26 mouse cellular contexts compared by ENCODE assay signal in genomic region chr11:103315379-103315778, GRCm38 (mm10). TPM values are rescaled to one million over a fixed set of nuclear protein-coding genes. Genes with fewer than 3 reads are reported as not detected.
A peak's percentile ranks its signal among the peaks of the same experiment; 100 is the strongest.
DNase-seq lines count a peak whose midpoint lies in the region; ATAC-seq and TF ChIP-seq lines count a peak whose summit lies in the region.
"Had no signal": no experiment of that assay in that cellular context is flagged by ENCODE, and none has a peak within 500 bp of the region (broad histone marks: within the 10 kb centered on the region; RNA-seq: fewer than 3 reads in every experiment).

No protein-coding gene starts in this region.

- no peak overlapping the region for H3K4me3 ChIP-seq in gastrocnemius, adult 2 months
- no peak overlapping the region for H3K4me3 ChIP-seq in kidney, postnatal 0 days (replicated peaks; ENCODE audit: low read depth, low read length)
- no peak overlapping the region for H3K4me3 ChIP-seq in liver, embryonic 12.5 days
- H3K4me3 ChIP-seq: embryonic facial prominence, embryonic 15.5 days; forebrain, embryonic 12.5 days; heart, embryonic 12.5 days; lung, embryonic 15.5 days; megakaryocyte, embryonic 14.5 days; midbrain, embryonic 12.5 days; stomach, embryonic 15.5 days had no signal

- 0 out of 2 replicates have a peak overlapping the region, but pooled peaks have one; percentile 13 for H3K9ac ChIP-seq in kidney, postnatal 0 days (ENCODE audit: low read depth, low read length)
- H3K9ac ChIP-seq in liver, embryonic 12.5 days: no peak overlapping the region
- H3K9ac ChIP-seq: embryonic facial prominence, embryonic 15.5 days; forebrain, embryonic 12.5 days; heart, embryonic 12.5 days; hindbrain, embryonic 14.5 days; lung, embryonic 15.5 days; midbrain, embryonic 12.5 days; stomach, embryonic 15.5 days had no signal

- intact Hi-C loops in gastrocnemius, adult 2 months (cut with DNase I): no loop called here
- intact Hi-C loops in gastrocnemius, postnatal 14 days (cut with DNase I; ENCODE audit: low total_unique reads): no loop called here

- H3K27ac ChIP-seq in gastrocnemius, adult 2 months: no peak overlapping the region
- H3K27ac ChIP-seq in kidney, postnatal 0 days: peak overlapping the region; percentile 86
- H3K27ac ChIP-seq in liver, embryonic 12.5 days: no peak overlapping the region
- H3K27ac ChIP-seq: embryonic facial prominence, embryonic 15.5 days; forebrain, embryonic 12.5 days; hindbrain, embryonic 14.5 days; lung, embryonic 15.5 days; midbrain, embryonic 12.5 days; stomach, embryonic 15.5 days had no signal

- no peaks in the 10 kb centered on the region for H3K27me3 ChIP-seq in kidney, postnatal 0 days (ENCODE audit: insufficient read depth, low read length)
- H3K27me3 ChIP-seq in liver, embryonic 12.5 days (replicated peaks): peaks cover 33% of the 10 kb centered on the region
- H3K27me3 ChIP-seq: embryonic facial prominence, embryonic 15.5 days; lung, embryonic 15.5 days; Patski; stomach, embryonic 15.5 days had no signal

- TF ChIP-seq CTCF in gastrocnemius, adult 2 months (IDR thresholded peaks at IDR 0.05): no peak
- no peak for TF ChIP-seq CTCF in kidney, postnatal 0 days (IDR thresholded peaks at IDR 0.05; ENCODE audit: low read depth)

- 0 out of 2 replicates have a peak, but pooled peaks have one; percentile 9 for ATAC-seq in kidney, postnatal 0 days (replicated peaks; ENCODE audit: low FRiP score, low read depth)
- ATAC-seq in hematopoietic stem cell, adult 5-6 weeks (replicated peaks in 1 of 2; ENCODE audit: insufficient read depth in 1 of 2, low FRiP score in 2 of 2, low TSS enrichment in 1 of 2, low read depth in 1 of 2, poor library complexity in 2 of 2, severe bottlenecking in 2 of 2): peak; percentile 35 to 43; a peak in 2 of 4 replicates
- no peak for ATAC-seq in liver, embryonic 12.5 days
- ATAC-seq: Patski had no signal

- peak; percentile 8 for DNase-seq in gastrocnemius, adult 2 months
- no peak for DNase-seq in gastrocnemius, postnatal 14 days
- peak; percentile 56 for DNase-seq in kidney, postnatal 0 days (ENCODE audit: low spot score)
- DNase-seq in kidney, adult 8-10 months: no peak
- DNase-seq in thymus, postnatal 10 days (ENCODE audit: low spot score in 2 of 2): no peak
- DNase-seq in ovary, adult 18-20 months (ENCODE audit: low spot score): no peak
- DNase-seq: adrenal gland, postnatal 14 days; cerebellum, adult 11-12 months; cerebellum, adult 9-11 months; gastrocnemius, postnatal 25 days; heart, adult 18-20 months; heart, postnatal 4 days; retina, postnatal 1 day; right cerebral cortex, postnatal 14 days; thymus, postnatal 14 days had no signal

- no peaks in the 10 kb centered on the region for H3K9me3 ChIP-seq in kidney, postnatal 0 days (replicated peaks; ENCODE audit: low read length)
- no peaks in the 10 kb centered on the region for H3K9me3 ChIP-seq in liver, embryonic 12.5 days (replicated peaks)
- H3K9me3 ChIP-seq: embryonic facial prominence, embryonic 15.5 days; forebrain, embryonic 12.5 days; heart, embryonic 12.5 days; lung, embryonic 15.5 days; megakaryocyte, embryonic 14.5 days; midbrain, embryonic 12.5 days; stomach, embryonic 15.5 days had no signal

- peaks cover 13% of the 10 kb centered on the region for H3K4me1 ChIP-seq in kidney, postnatal 0 days (replicated peaks; ENCODE audit: insufficient read depth, low read length)
- no peaks in the 10 kb centered on the region for H3K4me1 ChIP-seq in liver, embryonic 12.5 days

- H3K4me2 ChIP-seq in kidney, postnatal 0 days (ENCODE audit: low read length): no peak overlapping the region
- H3K4me2 ChIP-seq in liver, embryonic 12.5 days: no peak overlapping the region
- H3K4me2 ChIP-seq: embryonic facial prominence, embryonic 15.5 days; forebrain, embryonic 12.5 days; heart, embryonic 12.5 days; hindbrain, embryonic 14.5 days; lung, embryonic 15.5 days; midbrain, embryonic 12.5 days; stomach, embryonic 15.5 days had no signal

- H3K36me3 ChIP-seq in kidney, postnatal 0 days (ENCODE audit: insufficient read depth, low read length): no peaks in the 10 kb centered on the region
- no peaks in the 10 kb centered on the region for H3K36me3 ChIP-seq in liver, embryonic 12.5 days
- H3K36me3 ChIP-seq: embryonic facial prominence, embryonic 15.5 days; forebrain, embryonic 12.5 days; heart, embryonic 12.5 days; lung, embryonic 15.5 days; midbrain, embryonic 12.5 days; stomach, embryonic 15.5 days had no signal

- whole genome bisulfite sequencing in kidney, postnatal 0 days: 46% methylated on average over 5 of the region's 5 CpGs
- WGBS in liver, embryonic 12.5 days (ENCODE audit: insufficient replicate concordance): 33% methylated on average over 5 of the region's 5 CpGs

RNA-seq across cellular contexts. Expression of gene Map3k14, which starts 48.1 kb away (rescaled TPM):
- total RNA-seq in gastrocnemius, adult 2 months (2021): 1 to 10 TPM; 4.1 to 4.2 TPM
- total RNA-seq in gastrocnemius, postnatal 14 days (2021): 1 to 10 TPM; 2.2 to 2.3 TPM
- 3.2 and 3.8 TPM in 2 replicates for polyA plus RNA-seq in kidney, postnatal 0 days (2015; fragmentation: Nextera tagmentation; extraction: Ambion mirVana)
- total RNA-seq in hematopoietic stem cell, adult 5-6 weeks (2017): 4.4 and 10.6 TPM in 2 replicates
- 0.84 and 0.93 TPM in 2 replicates for polyA plus RNA-seq in liver, embryonic 12.5 days (2016; fragmentation: Nextera tagmentation; extraction: Ambion mirVana)

RNA-seq across cellular contexts. Expression of gene Arhgap27, which starts 48.1 kb away (rescaled TPM):
- total RNA-seq in gastrocnemius, adult 2 months (2021): 1 to 10 TPM; 6.0 to 8.8 TPM
- 10 to 100 TPM in 1 of 2 experiments, 1 to 10 TPM in 1; 7.5 to 13.5 TPM for total RNA-seq in gastrocnemius, postnatal 14 days (2021)
- polyA plus RNA-seq in kidney, postnatal 0 days (2015; fragmentation: Nextera tagmentation; extraction: Ambion mirVana): 15.9 and 16.6 TPM in 2 replicates
- 21.3 and 21.5 TPM in 2 replicates for total RNA-seq in hematopoietic stem cell, adult 5-6 weeks (2017)
- polyA plus RNA-seq in liver, embryonic 12.5 days (2016; fragmentation: Nextera tagmentation; extraction: Ambion mirVana): 2.7 and 4.0 TPM in 2 replicates

Comparison
In these comparisons a context has a peak if more than half of its experiments do, and no peak if none do; other contexts are left out.
1. DNase-seq: peak in gastrocnemius, adult 2 months (single experiment) and kidney, postnatal 0 days (single experiment); none in gastrocnemius, postnatal 14 days (single experiment), kidney, adult 8-10 months (0 of 2), thymus, postnatal 10 days (0 of 2) and ovary, adult 18-20 months (single experiment).